Mouse (Mus musculus): Measurements from ENCODE around the gene Odr4. TPM values are rescaled to one million over a fixed set of nuclear protein-coding genes. Genes with fewer than 3 reads are reported as not detected.

Gene Odr4
- polyA plus RNA-seq, 1 experiment: 3.4 TPM

DNA sequence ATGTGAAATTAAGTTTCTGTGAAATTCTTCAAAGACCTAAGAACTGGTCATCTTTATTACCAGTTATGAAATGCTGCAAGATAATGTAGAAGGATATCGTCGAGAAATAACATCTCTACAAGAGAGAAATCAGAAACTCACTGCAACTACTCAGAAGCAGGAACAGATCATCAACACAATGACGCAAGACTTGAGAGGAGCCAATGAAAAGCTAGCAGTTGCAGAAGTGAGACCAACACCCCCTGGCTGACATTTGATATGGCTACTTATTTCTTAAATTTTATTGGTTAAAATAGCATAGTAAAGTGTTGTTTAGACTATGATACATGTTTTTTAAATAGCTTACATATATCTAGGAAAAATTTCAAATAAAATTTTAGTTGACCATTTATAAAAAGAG is 23.1 kb upstream of the Odr4 start:
- no peak overlapping the region for H3K4me3 ChIP-seq (ENCODE audit: control insufficient read depth, insufficient read depth, low read length)
- WGBS: 94% methylated on average over 3 of the region's 3 CpGs
- TF ChIP-seq CTCF (IDR thresholded peaks at IDR 0.05; ENCODE audit: borderline replicate concordance, control insufficient read depth, extremely low read depth, insufficient read depth, low read length, poor library complexity) (no peak), POLR2A (IDR thresholded peaks at IDR 0.05; ENCODE audit: control insufficient read depth, extremely low read depth, insufficient read depth, low read length, poor library complexity) (no peak)
- no peaks in the 10 kb centered on the region for H3K27me3 ChIP-seq (ENCODE audit: control insufficient read depth, insufficient read depth, low read length)
- DNase-seq: no peak
- H3K36me3 ChIP-seq (ENCODE audit: control insufficient read depth, insufficient read depth, low read length): peaks cover 87% of the 10 kb centered on the region
- H3K27ac ChIP-seq (ENCODE audit: control insufficient read depth, insufficient read depth, low read length): no peak overlapping the region
- no peaks in the 10 kb centered on the region for H3K4me1 ChIP-seq (replicated peaks; ENCODE audit: control insufficient read depth, insufficient read depth, low read length)

GRCm38 (mm10) chr1:150409996-150410395 is 17.1 kb upstream of the Odr4 start:
- DNase-seq: no peak
- no peak for TF ChIP-seq POLR2A (IDR thresholded peaks at IDR 0.05; ENCODE audit: control insufficient read depth, extremely low read depth, insufficient read depth, low read length, poor library complexity)
- TF ChIP-seq CTCF (IDR thresholded peaks at IDR 0.05; ENCODE audit: borderline replicate concordance, control insufficient read depth, extremely low read depth, insufficient read depth, low read length, poor library complexity): no peak
- 97% methylated on average over 6 of the region's 6 CpGs for WGBS
- Histone ChIP-seq H3K27ac (ENCODE audit: control insufficient read depth, insufficient read depth, low read length) (no peak overlapping the region), H3K36me3 (ENCODE audit: control insufficient read depth, insufficient read depth, low read length) (peaks cover 92% of the 10 kb centered on the region), H3K4me3 (ENCODE audit: control insufficient read depth, insufficient read depth, low read length) (no peak overlapping the region), H3K27me3 (ENCODE audit: control insufficient read depth, insufficient read depth, low read length) (no peaks in the 10 kb centered on the region), H3K4me1 (replicated peaks; ENCODE audit: control insufficient read depth, insufficient read depth, low read length) (no peaks in the 10 kb centered on the region)

GRCm38 (mm10) chr1:150407285-150407684 is 14.4 kb upstream of the Odr4 start:
- Histone ChIP-seq H3K36me3 (ENCODE audit: control insufficient read depth, insufficient read depth, low read length) (peaks cover 87% of the 10 kb centered on the region), H3K4me3 (ENCODE audit: control insufficient read depth, insufficient read depth, low read length) (no peak overlapping the region), H3K27me3 (ENCODE audit: control insufficient read depth, insufficient read depth, low read length) (no peaks in the 10 kb centered on the region), H3K4me1 (replicated peaks; ENCODE audit: control insufficient read depth, insufficient read depth, low read length) (no peaks in the 10 kb centered on the region), H3K27ac (ENCODE audit: control insufficient read depth, insufficient read depth, low read length) (no peak overlapping the region)
- TF ChIP-seq POLR2A (IDR thresholded peaks at IDR 0.05; ENCODE audit: control insufficient read depth, extremely low read depth, insufficient read depth, low read length, poor library complexity): no peak
- TF ChIP-seq CTCF (IDR thresholded peaks at IDR 0.05; ENCODE audit: borderline replicate concordance, control insufficient read depth, extremely low read depth, insufficient read depth, low read length, poor library complexity): no peak
- WGBS: 95% methylated on average over 9 of the region's 9 CpGs
- DNase-seq: no peak

DNA sequence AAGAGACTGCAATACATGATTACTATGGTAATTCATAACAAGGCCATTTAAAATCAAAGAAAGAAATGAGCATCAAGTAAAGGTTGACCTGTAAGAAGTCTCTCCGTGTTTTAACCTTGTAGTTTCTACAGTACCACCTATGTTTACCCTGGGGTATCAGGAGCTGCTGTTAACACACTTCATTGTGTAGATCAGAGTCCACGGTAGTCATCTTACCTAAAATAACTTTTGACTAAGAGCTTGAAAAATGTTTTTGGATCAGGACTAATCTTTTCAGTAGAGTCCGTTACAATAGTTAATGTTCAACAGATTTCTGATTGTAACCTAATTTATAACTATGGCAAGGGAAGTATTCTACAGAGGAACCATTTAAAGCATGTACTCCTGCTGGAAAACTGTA is 11.7 kb upstream of the Odr4 start:
- Histone ChIP-seq H3K27ac (ENCODE audit: control insufficient read depth, insufficient read depth, low read length) (no peak overlapping the region), H3K27me3 (ENCODE audit: control insufficient read depth, insufficient read depth, low read length) (no peaks in the 10 kb centered on the region), H3K4me1 (replicated peaks; ENCODE audit: control insufficient read depth, insufficient read depth, low read length) (no peaks in the 10 kb centered on the region), H3K4me3 (ENCODE audit: control insufficient read depth, insufficient read depth, low read length) (no peak overlapping the region), H3K36me3 (ENCODE audit: control insufficient read depth, insufficient read depth, low read length) (peaks cover 64% of the 10 kb centered on the region)
- 96% methylated on average over 3 of the region's 3 CpGs for WGBS
- TF ChIP-seq CTCF (IDR thresholded peaks at IDR 0.05; ENCODE audit: borderline replicate concordance, control insufficient read depth, extremely low read depth, insufficient read depth, low read length, poor library complexity): no peak
- TF ChIP-seq POLR2A (IDR thresholded peaks at IDR 0.05; ENCODE audit: control insufficient read depth, extremely low read depth, insufficient read depth, low read length, poor library complexity): no peak
- DNase-seq: no peak

- Histone ChIP-seq H3K4me1 (replicated peaks; ENCODE audit: control insufficient read depth, insufficient read depth, low read length) (no peaks in the 10 kb centered on the region), H3K27me3 (ENCODE audit: control insufficient read depth, insufficient read depth, low read length) (no peaks in the 10 kb centered on the region), H3K36me3 (ENCODE audit: control insufficient read depth, insufficient read depth, low read length) (peaks cover 62% of the 10 kb centered on the region), H3K27ac (ENCODE audit: control insufficient read depth, insufficient read depth, low read length) (no peak overlapping the region), H3K4me3 (ENCODE audit: control insufficient read depth, insufficient read depth, low read length) (no peak overlapping the region)
- DNase-seq: no peak
- 95% methylated on average over 3 of the region's 3 CpGs for WGBS
- no peak for TF ChIP-seq CTCF (IDR thresholded peaks at IDR 0.05; ENCODE audit: borderline replicate concordance, control insufficient read depth, extremely low read depth, insufficient read depth, low read length, poor library complexity)
- TF ChIP-seq POLR2A (IDR thresholded peaks at IDR 0.05; ENCODE audit: control insufficient read depth, extremely low read depth, insufficient read depth, low read length, poor library complexity): no peak
Observed at GRCm38 (mm10) chr1:150403914-150404313, 11.0 kb upstream of the Odr4 start.

DNA sequence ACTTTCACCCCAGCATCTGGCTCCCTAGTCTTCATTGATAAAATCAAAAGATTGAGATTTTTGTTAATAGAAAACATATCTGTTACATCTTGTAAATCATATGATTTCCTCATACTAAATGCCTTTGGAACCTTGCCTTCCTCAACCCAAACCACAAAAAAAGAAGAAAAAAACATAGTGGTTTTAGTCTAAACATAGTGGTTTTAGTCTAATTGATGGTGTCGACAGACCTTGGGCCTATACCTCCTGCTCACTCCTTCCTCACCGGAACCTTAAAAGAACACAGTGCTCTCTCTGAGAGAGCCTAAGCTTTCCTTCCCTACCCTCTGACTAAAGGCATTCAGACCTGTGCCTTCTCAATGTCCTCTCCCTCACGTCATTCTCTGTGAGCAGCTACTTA is 3.1 kb upstream of the Odr4 start:
- Histone ChIP-seq H3K27ac (ENCODE audit: control insufficient read depth, insufficient read depth, low read length) (no peak overlapping the region), H3K36me3 (ENCODE audit: control insufficient read depth, insufficient read depth, low read length) (peaks cover 20% of the 10 kb centered on the region), H3K4me3 (ENCODE audit: control insufficient read depth, insufficient read depth, low read length) (no peak overlapping the region), H3K4me1 (replicated peaks; ENCODE audit: control insufficient read depth, insufficient read depth, low read length) (peaks cover 5% of the 10 kb centered on the region), H3K27me3 (ENCODE audit: control insufficient read depth, insufficient read depth, low read length) (no peaks in the 10 kb centered on the region)
- TF ChIP-seq CTCF (IDR thresholded peaks at IDR 0.05; ENCODE audit: borderline replicate concordance, control insufficient read depth, extremely low read depth, insufficient read depth, low read length, poor library complexity) (no peak), POLR2A (IDR thresholded peaks at IDR 0.05; ENCODE audit: control insufficient read depth, extremely low read depth, insufficient read depth, low read length, poor library complexity) (no peak)
- DNase-seq: no peak
- WGBS: 32% methylated on average over 3 of the region's 3 CpGs

DNA sequence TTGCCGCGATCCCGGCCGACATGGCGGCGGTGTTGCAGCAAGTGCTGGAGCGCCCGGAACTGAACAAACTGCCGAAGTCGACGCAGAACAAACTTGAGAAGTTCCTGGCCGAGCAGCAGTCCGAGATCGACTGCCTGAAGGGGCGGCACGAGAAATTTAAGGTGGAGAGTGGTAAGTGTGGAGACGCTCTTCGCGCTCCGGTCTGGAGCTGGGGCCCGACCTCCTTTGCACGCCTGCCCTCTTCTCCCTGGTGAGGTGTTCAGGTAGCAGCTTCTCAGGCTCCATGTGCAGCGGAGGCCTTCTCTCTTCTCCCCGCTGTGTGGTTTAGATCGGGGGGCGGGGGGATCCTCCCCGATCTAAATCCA is 590 bp upstream of the Odr4 start:
- Histone ChIP-seq H3K27me3 (ENCODE audit: control insufficient read depth, insufficient read depth, low read length) (no peaks in the 10 kb centered on the region), H3K27ac (ENCODE audit: control insufficient read depth, insufficient read depth, low read length) (peak overlapping the region; percentile 69), H3K36me3 (ENCODE audit: control insufficient read depth, insufficient read depth, low read length) (peaks cover 11% of the 10 kb centered on the region), H3K4me1 (replicated peaks; ENCODE audit: control insufficient read depth, insufficient read depth, low read length) (peaks cover 5% of the 10 kb centered on the region), H3K4me3 (ENCODE audit: control insufficient read depth, insufficient read depth, low read length) (peak overlapping the region; percentile 79)
- no peak for TF ChIP-seq CTCF (IDR thresholded peaks at IDR 0.05; ENCODE audit: borderline replicate concordance, control insufficient read depth, extremely low read depth, insufficient read depth, low read length, poor library complexity)
- TF ChIP-seq POLR2A (IDR thresholded peaks at IDR 0.05; ENCODE audit: control insufficient read depth, extremely low read depth, insufficient read depth, low read length, poor library complexity): no peak; the same call in 1 of the 2 replicates
- no peak for DNase-seq
- WGBS: 0% methylated on average over 27 of the region's 27 CpGs
